Mouse (Mus musculus) leukemia stem cell, adult 10-12 weeks (primary cell): ENCODE measurements around the gene Mtch1. TPM values are rescaled to one million over a fixed set of nuclear protein-coding genes. Genes with fewer than 3 reads are reported as not detected.

Experiments used
- polyA plus RNA-seq: library from polyadenylated mRNA; stranded (reverse); fragments of >175 nt; gene quantifications from 2 replicates; pipeline ENCODE4 v1.2.3, GENCODE M21; 2012; ENCODE audit warnings: low replicate concordance

Mtch1 gene
- 102 and 122 TPM in 2 replicates for polyA plus RNA-seq

GRCm38 (mm10) chr17:29347645-29348256 is at the start of gene Mtch1:
TSS of gene Mtch1 (minus strand) at chr17:29347934.

GRCm38 (mm10) chr17:29360761-29361221 is 13.1 kb upstream of the Mtch1 start, which contains the start of gene Fgd2:
TSS of gene Fgd2 (plus strand) at chr17:29360914.

GRCm38 (mm10) chr17:29317380-29317779 is 30.4 kb downstream of the Mtch1 start, which contains the start of gene Pi16:
TSS of gene Pi16 (plus strand) at chr17:29317680.

Other genes starting within 250 kb of the Mtch1 start
- gene Rab44, start 233.8 kb downstream of the Mtch1 start, polyA plus RNA-seq = 0.69 and 1.7 TPM in 2 replicates
- gene Cpne5, start 109.8 kb downstream of the Mtch1 start, polyA plus RNA-seq = 9.3 and 47.2 TPM in 2 replicates
- 5.6 and 43.1 TPM in 2 replicates for gene Ppil1, start 83.7 kb downstream of the Mtch1 start, polyA plus RNA-seq
- gene BC004004, start 79.1 kb downstream of the Mtch1 start, polyA plus RNA-seq = 4.5 and 24.0 TPM in 2 replicates
- 3.5 and 6.1 TPM in 2 replicates for gene Pi16, start 30.3 kb downstream of the Mtch1 start, polyA plus RNA-seq
- 25.8 and 27.3 TPM in 2 replicates for gene Fgd2, start 13.0 kb upstream of the Mtch1 start, polyA plus RNA-seq
- 133 and 195 TPM in 2 replicates for gene Pim1, start 142.8 kb upstream of the Mtch1 start, polyA plus RNA-seq
- not detected in 2 replicates for gene Gm17657, start 201.7 kb upstream of the Mtch1 start, polyA plus RNA-seq
- gene Tbc1d22b, start 201.9 kb upstream of the Mtch1 start, polyA plus RNA-seq = 27.2 and 33.1 TPM in 2 replicates
- gene Tmem217, start 204.5 kb upstream of the Mtch1 start, polyA plus RNA-seq = 0.54 TPM in 1 of 2 replicates, not detected in the other